Mouse (Mus musculus) stomach, postnatal 0 days (tissue): Measurements from ENCODE around the gene Trip11. TPM values are rescaled to one million over a fixed set of nuclear protein-coding genes. Genes with fewer than 3 reads are reported as not detected.
"Not testable (repeated sequence)": the region's sequence is repeated elsewhere in the genome, so short reads cannot be mapped to it uniquely, and the experiment has no call there.

ENCODE experiments used
- ATAC-seq: fragments of 200-750 bp; cut with Nextera tagmentation; 2 replicates; pipeline ENCODE4 v1.8.0; 2017; ENCODE audit not compliant: low FRiP score, low TSS enrichment
- DNase-seq: peaks from one replicate; pipeline ENCODE4 v3.0.0-alpha.2; 2016; ENCODE audit warnings: low spot score
- H3K27ac ChIP-seq: fragments of 300-500 bp; sonication (generic); replicated peaks from 2 replicates; pipeline ENCODE4 v1.5.1; 2014; ENCODE audit warnings: mild to moderate bottlenecking, control low read depth
- H3K27me3 ChIP-seq: fragments of 300-500 bp; sonication (generic); 2 replicates; pipeline ENCODE4 v1.6.1; 2014; ENCODE audit warnings: low read length; ENCODE audit not compliant: control insufficient read depth, insufficient read depth
- H3K36me3 ChIP-seq: fragments of 300-500 bp; sonication (generic); 2 replicates; pipeline ENCODE4 v1.6.1; 2014; ENCODE audit warnings: low read length, mixed read lengths; ENCODE audit not compliant: control insufficient read depth, insufficient read depth
- H3K4me1 ChIP-seq: fragments of 300-500 bp; sonication (generic); replicated peaks from 2 replicates; pipeline ENCODE4 v1.6.1; 2014; ENCODE audit warnings: antibody characterized with exemption; ENCODE audit not compliant: control insufficient read depth, insufficient read depth
- H3K4me2 ChIP-seq: fragments of 300-500 bp; sonication (generic); replicated peaks from 2 replicates; pipeline ENCODE4 v1.6.1; 2014; ENCODE audit warnings: low read depth, mild to moderate bottlenecking, control low read depth, moderate library complexity
- H3K4me3 ChIP-seq: fragments of 300-500 bp; sonication (generic); 2 replicates; pipeline ENCODE4 v1.5.1; 2014; ENCODE audit warnings: low read depth, low read length, control low read depth
- H3K9ac ChIP-seq: fragments of 300-500 bp; sonication (generic); 2 replicates; pipeline ENCODE4 v1.6.1; 2014; ENCODE audit warnings: mild to moderate bottlenecking, low read length, control low read depth, mixed read lengths
- H3K9me3 ChIP-seq: fragments of 300-500 bp; sonication (generic); 2 replicates; pipeline ENCODE4 v1.6.1; 2016; ENCODE audit warnings: low read length; ENCODE audit not compliant: control insufficient read depth
- CTCF ChIP-seq: IDR thresholded peaks from 2 replicates; pipeline ENCODE4 v1.5.1; 2016; ENCODE audit warnings: antibody characterized with exemption, low read depth, mild to moderate bottlenecking, moderate library complexity
- EP300 ChIP-seq: optimal IDR thresholded peaks from 2 replicates; pipeline ENCODE3; 2016; ENCODE audit warnings: antibody characterized with exemption
- WGBS: fragments of 180-500 bp; shearing (Covaris S2); extraction: QIAGEN DNeasy Blood & Tissue Kit; methylation state at CpG from one replicate; pipeline ENCODE4 v1.1.7; 2014; 5-methylcytosine and 5-hydroxymethylcytosine counted together
- polyA plus RNA-seq: library from polyadenylated mRNA; unstranded; fragments of >200 nt; fragmentation: Nextera tagmentation; extraction: Ambion mirVana; gene quantifications from 2 replicates; pipeline ENCODE4 v1.2.1, GENCODE M21; 2015

The Trip11 gene
- polyA plus RNA-seq, result 15.1 and 24.3 TPM in 2 replicates

DNA sequence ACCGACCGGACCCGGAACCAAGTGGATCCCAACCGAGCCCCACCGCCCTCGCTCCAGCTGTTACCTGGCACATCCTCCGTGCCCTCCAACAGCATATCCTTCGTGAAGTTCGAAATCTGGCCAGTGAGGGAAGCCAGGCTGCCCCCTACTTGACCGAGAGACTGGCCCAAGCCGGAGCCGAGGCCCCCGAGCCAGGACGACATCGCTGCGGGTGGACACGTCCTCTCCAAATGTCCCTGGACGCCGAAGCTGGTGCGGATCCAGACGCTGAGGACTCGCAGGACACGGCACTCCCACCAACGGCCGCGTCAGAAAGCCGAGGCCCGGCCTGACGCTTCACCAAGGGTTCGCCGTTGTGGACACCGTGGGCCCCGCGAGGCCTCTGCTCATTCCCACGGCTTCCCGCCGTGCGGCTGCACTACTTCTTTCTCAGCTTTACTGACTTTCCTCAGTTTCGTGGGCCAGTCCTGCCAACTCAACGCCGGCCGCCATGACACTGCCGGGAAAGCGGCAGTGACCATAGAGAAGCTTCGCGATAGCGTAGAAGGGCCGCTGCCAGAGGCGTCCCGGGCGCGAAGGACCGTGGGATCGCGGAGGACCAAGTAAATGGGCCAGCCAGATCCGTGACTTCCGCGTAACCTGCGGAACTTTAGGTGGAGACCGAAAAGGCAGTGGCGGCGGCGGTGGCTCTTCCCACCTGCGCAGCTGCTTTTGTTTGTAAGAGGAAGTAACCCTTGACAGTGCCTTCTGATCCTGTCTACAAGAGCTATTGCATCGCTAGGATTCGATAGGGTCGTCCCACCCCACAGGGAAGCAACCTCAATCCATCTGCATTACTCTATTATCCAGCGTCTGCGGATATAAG lies at the start of gene Trip11:
Gene Trip11 (minus strand): TSS at position 642 of the 865 bp plus-strand sequence.
- DNase-seq (peak; percentile 92), ATAC-seq (peak; percentile 97)
- H3K27me3 ChIP-seq, result no peaks in the 10 kb centered on the region
- peak within 1 kb of the TSS; percentile 74 for H3K4me2 ChIP-seq
- peaks cover 8% of the 10 kb centered on the region; the same call in 1 of the 2 replicates for H3K4me1 ChIP-seq
- H3K9ac ChIP-seq, result peak within 1 kb of the TSS; percentile 88
- H3K4me3 ChIP-seq, result peak within 1 kb of the TSS; percentile 57
- no peak for TF ChIP-seq CTCF
- peak; percentile 51 for TF ChIP-seq EP300
- H3K9me3 ChIP-seq, result no peaks in the 10 kb centered on the region
- WGBS, result under 1% methylated on average over 68 of the region's 69 CpGs
- peaks cover 3% of the 10 kb centered on the region for H3K36me3 ChIP-seq
- H3K27ac ChIP-seq, result peak within 1 kb of the TSS; percentile 81

DNA sequence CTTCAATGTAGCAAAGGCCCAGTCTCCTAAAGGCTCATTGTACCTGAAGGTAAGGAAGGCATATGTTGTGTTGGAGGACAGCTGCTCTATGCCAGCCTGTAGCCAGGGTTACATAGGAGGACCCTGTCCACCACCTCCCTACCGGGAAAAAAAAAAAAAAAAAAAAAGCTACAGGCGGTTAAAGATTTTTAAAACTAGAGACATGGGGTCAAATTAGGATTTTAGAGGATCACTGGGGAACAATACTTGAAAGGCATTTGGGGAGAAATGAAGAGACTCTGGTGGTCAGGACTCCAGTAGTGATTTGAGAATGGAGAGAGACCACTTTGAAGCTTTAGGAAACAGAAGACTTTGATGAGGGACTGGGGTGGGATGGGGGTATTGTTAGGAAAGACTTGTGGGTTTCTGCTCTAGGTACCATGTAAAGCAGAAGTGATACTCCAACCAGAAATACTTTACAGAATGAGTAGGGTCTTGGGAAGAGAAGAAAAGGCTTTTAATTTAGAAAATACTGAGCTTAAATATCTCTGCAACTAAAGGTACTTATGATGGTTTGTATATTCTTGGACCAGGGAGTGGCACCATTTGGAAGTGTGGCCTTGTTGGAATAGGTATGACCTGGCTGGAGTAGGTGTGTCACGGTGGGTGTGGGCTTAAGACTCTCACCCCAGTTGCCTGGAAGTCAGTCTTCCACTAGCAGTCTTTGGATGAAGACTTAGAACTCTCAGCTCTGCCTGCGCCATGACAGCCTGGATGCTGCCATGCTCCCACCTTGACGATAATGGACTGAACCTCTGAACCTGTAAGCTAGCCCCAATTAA lies 46.1 kb upstream of the Trip11 start:
- not testable (repeated sequence) for H3K4me2 ChIP-seq, ATAC-seq, H3K27ac ChIP-seq, H3K4me1 ChIP-seq, H3K4me3 ChIP-seq, H3K36me3 ChIP-seq, H3K27me3 ChIP-seq, H3K9ac ChIP-seq, DNase-seq, H3K9me3 ChIP-seq
- WGBS, result 89% methylated on average over 5 of the region's 5 CpGs

- Histone ChIP-seq H3K4me2 (peak overlapping the region; percentile 39), H3K36me3 (no peaks in the 10 kb centered on the region), H3K27ac (no peak overlapping the region), H3K4me1 (no peaks in the 10 kb centered on the region), H3K9ac (no peak overlapping the region), H3K27me3 (no peaks in the 10 kb centered on the region), H3K4me3 (no peak overlapping the region; the same call in 1 of the 2 replicates), H3K9me3 (no peaks in the 10 kb centered on the region)
- 35% methylated on average over 9 of the region's 9 CpGs for WGBS
- TF ChIP-seq CTCF (no peak), EP300 (no peak)
- ATAC-seq (no peak; the same call in 1 of the 2 replicates), DNase-seq (no peak)
These were observed 45.5 kb upstream of the Trip11 start for GRCm38 (mm10) chr12:101958556-101958955.

DNA sequence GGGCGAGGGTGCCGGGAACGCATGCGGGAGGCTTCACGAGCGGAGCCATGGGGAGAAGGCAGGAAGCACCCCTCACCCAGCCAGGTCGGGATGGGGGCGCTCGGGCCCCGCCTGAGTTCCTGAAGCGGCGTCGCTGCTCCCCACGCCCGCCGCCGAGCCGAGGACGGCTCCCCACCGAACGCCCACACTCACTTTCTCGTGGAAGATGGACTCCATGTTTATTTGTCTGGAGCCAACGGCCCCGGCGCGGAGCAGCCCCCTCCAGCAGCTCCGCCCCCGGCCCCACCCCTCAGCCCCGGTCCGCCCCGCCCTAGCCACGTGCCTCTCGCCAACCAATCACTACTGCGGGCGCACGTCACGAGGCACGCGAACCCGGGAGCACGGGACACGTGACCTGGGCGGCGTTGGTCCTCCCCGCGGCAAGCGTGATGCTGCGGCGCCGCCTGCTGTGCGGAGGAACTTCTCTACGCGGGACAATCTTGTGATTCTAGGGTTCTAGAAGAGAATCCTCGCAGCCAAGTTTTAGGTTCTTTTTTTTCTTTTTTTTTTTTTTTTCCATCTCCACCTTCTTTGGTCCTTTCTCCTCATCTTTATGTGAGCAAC lies 45.0 kb upstream of the Trip11 start, which contains the start of gene Atxn3:
Gene Atxn3 (minus strand): TSS at position 305 of the 603 bp plus-strand sequence.
- H3K27me3 ChIP-seq, result no peaks in the 10 kb centered on the region
- peak within 1 kb of the TSS; percentile 96 for H3K4me3 ChIP-seq
- under 1% methylated on average over 48 of the region's 54 CpGs for WGBS
- H3K4me2 ChIP-seq, result peak within 1 kb of the TSS; percentile 80
- ATAC-seq (peak; percentile 99), DNase-seq (peak; percentile 99)
- peak within 1 kb of the TSS; percentile 85 for H3K27ac ChIP-seq
- H3K9me3 ChIP-seq, result no peaks in the 10 kb centered on the region
- peak within 1 kb of the TSS; percentile 88 for H3K9ac ChIP-seq
- peak; percentile 84 for TF ChIP-seq CTCF
- TF ChIP-seq EP300, result no peak
- no peaks in the 10 kb centered on the region for H3K4me1 ChIP-seq
- no peaks in the 10 kb centered on the region for H3K36me3 ChIP-seq

GRCm38 (mm10) chr12:101957079-101957941 lies 44.2 kb upstream of the Trip11 start:
- TF ChIP-seq EP300 (no peak), CTCF (0 out of 2 replicates have a peak, but pooled peaks have one; percentile 2)
- DNase-seq, result no peak
- H3K36me3 ChIP-seq, result no peaks in the 10 kb centered on the region
- H3K9ac ChIP-seq, result peak overlapping the region; percentile 88
- peak overlapping the region; percentile 96 for H3K4me3 ChIP-seq
- no peaks in the 10 kb centered on the region for H3K27me3 ChIP-seq
- H3K9me3 ChIP-seq, result no peaks in the 10 kb centered on the region
- peak overlapping the region; percentile 85 for H3K27ac ChIP-seq
- no peak for ATAC-seq
- H3K4me1 ChIP-seq, result no peaks in the 10 kb centered on the region
- H3K4me2 ChIP-seq, result peak overlapping the region; percentile 80
- 7% methylated on average over 26 of the region's 26 CpGs for whole genome bisulfite sequencing

DNA sequence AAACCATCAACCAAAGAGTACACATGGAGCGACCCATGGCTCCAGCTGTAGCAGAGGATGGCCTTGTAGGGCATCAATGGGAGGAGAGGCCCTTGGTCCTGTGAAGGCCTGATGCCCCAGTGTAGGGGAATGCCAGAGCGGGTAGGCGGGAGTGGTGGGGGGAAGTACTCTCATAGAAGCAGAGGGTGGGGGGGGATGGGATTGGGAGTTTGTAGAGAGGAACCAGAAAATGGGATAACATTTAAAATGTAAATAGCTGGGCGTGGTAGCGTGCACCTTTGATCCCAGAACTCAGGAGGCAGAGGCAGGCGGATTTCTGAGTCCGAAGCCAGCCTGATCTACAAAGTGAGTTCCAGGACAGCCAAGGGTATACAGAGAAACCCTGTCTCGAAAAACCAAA lies 42.8 kb upstream of the Trip11 start:
- H3K4me1 ChIP-seq, H3K9ac ChIP-seq, DNase-seq, H3K9me3 ChIP-seq, H3K4me3 ChIP-seq, H3K27ac ChIP-seq, H3K36me3 ChIP-seq, ATAC-seq, H3K4me2 ChIP-seq, H3K27me3 ChIP-seq: not testable (repeated sequence)
- WGBS, result 98% methylated on average over 8 of the region's 8 CpGs
